Mouse (Mus musculus): ENCODE measurements at regions not wholly inside any gene's neighbourhood (a gene's known extent, or its start where the extent isn't known, plus 50 kb on each side); places are given as distances from the start of the nearest gene placed in this dataset.

DNA sequence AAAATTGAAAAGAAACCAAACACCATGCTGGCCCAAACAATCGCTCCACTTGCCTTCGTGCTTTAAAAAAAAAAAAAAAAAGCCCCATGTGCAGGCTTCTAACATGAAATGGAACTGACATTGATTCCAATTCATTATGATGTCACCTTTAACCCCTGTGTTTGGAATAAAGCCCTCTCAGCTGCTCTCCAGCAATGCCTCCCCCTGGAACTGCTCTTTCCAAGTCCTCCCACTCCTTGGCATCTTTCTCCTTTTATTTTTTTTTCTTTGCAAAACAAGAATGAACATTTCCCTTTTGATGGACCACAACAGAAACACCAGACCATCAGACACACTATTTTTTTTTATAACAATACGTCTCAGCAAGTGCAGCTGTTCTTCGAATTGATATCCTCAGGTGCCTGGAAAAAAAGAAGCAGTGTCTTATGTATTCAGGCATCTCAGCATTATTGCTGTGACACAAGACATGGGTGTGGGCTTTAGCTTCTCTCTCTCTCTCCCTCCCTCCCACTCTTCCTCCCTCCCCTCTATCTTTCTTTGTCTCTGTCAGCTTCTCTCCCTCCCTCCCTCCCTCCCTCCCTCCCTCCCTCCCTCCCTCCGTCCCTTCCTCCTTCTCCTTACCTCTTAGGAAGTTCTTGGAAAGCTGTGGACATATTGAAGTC is 152.3 kb upstream of the Pitrm1 start:
- no peak for DNase-seq (ENCODE audit: extremely low spot score)

DNA sequence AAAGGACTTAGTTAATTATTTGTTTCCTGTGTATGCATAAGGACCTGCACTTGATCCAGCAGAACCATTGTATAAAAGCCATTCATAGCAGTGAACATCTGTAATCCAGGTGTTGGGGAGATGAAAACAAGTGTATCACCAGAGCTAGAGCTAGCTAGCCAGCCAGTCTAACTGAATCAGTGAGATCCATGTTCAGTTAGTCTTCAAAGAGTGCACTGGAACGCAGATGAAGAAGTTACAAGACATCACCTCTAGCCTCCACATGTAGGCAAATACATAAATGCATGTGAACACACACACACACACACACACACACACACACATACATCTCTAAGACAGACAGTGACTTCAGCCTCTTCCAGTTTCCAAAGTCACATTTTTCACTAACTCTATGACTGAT is 150.3 kb upstream of the Pitrm1 start:
- no peak for DNase-seq (ENCODE audit: extremely low spot score)

DNA sequence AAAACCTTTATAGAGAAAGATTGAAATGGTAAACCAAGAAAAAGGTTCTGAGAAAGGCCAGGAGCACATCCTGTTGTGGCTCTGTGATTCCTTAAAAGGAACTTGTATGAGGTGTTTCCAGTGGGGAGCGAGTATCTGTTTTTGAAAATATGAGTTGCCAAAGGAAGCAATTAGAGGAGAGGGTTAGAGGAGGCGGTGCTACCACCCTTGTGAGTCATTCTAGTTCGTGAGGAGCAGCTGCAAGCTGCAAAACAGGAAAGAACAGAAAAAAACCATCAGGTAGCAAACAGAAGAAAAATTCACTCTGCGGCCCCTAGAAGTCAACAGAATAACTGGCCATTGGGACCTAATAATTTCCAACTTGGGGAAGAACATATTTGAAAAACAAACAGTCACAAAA is 116.1 kb upstream of the Pitrm1 start:
- DNase-seq (ENCODE audit: extremely low spot score) = no peak

DNA sequence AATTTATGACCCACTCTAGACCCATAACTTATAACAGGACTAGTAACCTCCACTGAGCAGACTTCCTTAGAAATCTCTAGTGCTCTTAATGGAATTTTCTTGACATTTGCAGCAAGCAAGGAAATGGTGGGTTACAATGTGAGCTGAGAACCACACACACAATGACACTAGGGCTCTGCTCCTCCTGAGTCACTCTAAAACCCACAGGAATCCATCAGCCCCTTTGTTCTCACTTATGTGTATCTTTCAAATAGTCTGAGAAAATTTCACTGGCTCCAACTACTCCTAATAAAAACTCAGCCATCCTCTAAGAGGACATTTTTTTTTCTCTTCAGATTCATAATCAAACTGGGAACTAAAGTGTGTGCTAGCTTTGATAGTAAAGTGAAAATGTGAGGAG is 101.0 kb upstream of the Pitrm1 start:
- no peak for DNase-seq (ENCODE audit: extremely low spot score)

DNA sequence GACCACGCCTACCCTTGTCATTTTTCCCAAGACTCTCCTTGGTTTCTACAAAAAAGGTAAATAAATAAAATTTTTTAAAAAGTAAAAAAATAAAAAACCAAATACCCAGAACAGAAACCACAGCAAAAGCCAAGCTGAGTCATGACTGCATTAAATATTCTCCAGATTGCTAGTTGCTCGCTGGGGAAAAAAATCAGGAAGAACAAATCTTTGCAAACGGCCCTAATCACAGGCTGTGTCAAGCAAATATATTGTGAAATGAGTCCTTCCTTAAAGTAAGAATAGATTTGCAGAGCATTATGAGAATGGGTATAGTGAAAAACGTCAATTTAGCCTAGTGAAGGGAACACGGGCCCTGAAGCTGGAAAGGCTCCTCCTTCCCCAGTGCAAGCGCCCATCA is 86.6 kb upstream of the Pitrm1 start:
- DNase-seq (ENCODE audit: extremely low spot score) = no peak

DNA sequence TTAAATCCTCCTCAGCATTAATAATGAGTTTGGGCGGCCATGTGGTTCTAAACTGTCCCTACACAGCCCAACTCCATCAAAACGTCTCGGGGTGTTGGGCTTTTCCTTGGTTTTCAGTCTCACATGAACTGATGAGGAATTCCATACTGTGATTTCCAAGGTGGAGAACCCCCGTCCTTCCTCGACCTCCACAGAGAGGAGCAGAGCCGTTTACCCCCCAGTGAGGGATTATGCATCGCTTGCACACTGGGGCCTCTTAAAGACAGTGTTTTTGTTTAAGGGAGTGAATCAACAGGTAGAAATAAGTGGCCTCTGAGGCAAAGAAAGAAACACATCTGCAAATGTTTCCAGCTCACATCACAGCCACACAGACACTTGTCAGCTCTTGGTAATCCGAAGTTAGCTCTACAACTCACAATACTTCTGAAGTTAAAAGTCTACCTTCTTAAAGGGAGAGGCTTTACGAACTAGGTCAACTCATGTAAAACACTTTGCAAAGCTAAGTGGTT is 82.0 kb upstream of the Pitrm1 start:
- no peak for DNase-seq (ENCODE audit: extremely low spot score)

DNA sequence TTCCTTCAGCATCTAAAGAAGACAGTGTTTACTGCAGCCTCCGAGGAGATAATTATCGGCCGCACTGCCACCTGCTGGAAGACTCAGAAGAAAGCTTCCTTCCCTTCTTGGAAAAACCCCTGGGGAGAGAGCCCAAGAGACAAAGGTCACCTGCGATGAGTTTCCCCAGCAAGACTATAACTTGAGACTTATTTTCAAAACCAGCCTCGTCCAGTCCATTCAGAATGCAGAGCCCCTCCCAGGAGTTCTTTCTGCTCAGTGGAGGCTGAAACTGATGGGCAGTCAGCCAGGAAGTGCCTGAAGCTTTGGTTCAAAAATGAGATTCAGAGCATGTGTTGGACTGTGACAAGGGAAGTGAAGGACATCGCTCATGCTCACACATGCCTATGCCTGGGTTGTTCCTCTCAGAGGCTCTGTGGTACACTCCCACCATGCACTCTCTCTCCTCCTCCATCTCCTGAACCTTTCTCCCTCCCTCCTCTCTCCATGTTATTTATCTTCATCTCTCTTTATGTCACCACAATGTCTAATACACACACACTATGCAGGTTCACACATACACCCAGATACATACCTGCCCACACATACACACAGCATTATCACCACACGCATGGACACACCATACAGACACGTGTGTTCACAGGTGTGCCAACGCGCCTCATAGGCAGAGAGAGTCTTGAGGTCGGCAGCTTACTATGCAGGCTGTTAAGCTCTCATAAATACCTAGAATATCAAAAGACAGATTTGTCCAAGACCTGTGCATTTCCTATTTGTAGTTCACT is 78.3 kb upstream of the Pitrm1 start:
- peak; percentile 17 for DNase-seq (ENCODE audit: extremely low spot score)

DNA sequence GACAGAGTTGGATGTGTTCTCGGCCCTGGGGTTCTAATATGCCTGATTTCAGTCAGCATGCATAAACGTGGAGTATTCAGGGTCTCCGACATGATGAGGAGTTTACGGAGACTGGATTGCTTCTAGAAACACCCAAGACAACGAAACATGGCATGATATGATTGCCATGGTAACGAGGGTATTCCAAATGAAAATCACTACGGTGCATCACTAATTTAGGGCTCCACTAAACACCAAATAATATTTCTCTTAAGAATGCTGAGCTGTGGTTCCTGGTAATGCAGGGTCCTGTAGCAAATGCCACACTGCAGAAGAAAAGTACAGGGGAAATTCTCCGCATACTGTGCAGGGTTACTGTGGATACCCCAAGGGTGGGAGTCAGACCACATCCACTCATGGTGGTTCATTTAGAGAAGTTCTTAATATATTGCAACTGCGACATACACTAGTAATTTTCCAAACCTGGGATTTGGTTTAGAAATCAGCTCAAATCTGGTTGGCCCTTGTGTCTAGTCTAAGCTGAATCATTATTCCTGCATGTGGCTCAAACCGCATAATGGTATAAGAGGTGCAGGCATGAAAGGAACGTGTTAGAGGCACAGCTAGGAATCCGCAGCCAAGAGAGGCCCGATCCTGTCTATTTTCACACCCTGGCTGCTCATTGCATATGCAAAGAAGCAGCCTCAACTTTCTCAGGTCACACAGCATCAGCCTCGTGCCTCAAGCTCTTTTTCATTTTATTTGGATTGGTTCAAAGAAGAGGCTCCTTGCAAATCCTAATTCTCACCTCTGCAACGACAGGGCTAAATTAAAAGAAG is 77.5 kb upstream of the Pitrm1 start:
- no peak for DNase-seq (ENCODE audit: extremely low spot score)

DNA sequence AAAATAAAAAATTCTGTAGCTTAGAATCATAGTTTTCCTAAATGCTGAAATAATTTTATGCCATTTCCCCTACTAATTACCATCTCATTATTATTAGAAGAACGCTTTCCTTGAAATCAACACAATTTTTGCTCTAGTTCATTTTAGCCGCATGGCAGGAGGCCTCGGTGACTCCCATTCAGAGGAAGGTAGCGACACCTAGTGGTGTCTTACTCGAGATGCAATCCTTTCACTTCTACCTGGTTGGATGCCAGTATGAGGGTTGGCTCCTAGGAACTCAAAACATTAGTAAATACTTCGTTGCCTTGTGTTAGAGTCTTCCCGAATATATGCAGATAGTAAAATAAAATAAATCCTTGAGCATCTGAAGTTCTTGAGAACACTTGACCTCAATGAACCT is 76.3 kb upstream of the Pitrm1 start:
- peak; percentile 58 for DNase-seq (ENCODE audit: extremely low spot score)

DNA sequence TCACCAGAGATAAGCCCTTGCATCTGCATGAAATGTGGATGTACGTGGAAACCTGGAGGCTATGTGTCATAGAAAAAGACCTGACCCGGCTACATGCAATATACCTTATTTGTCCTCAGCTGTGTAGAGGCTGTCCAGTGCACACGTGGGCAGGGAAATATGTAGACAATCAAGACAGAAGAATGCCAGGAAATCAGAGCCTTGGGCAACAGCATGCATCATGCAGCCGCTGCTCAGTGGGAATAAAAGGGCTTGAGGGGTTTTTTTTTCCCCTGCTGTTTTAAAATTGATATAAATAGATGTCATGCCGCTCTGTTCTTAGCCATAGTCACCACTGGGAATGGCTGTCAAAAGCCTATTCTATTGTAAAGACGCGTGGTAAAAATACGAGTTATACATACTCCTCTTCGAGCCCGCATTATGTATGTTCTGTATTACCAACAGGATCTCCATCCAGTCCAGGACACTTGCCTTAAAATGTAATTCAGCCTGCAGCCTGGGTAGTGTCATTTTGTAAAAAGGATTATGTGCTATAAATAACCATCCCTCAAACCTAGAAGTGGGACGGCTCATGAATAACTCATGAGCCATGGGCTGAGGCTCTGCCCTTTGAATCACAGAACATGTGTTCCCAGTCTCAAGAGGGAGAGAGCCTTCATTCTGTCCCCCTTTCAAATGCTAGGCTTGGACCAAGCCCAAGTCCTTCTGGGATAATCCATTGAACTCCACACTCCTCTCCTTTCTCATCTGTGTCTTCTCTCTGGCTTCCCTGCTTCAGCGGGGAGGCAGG is 74.4 kb upstream of the Pitrm1 start:
- DNase-seq (ENCODE audit: extremely low spot score) = no peak

DNA sequence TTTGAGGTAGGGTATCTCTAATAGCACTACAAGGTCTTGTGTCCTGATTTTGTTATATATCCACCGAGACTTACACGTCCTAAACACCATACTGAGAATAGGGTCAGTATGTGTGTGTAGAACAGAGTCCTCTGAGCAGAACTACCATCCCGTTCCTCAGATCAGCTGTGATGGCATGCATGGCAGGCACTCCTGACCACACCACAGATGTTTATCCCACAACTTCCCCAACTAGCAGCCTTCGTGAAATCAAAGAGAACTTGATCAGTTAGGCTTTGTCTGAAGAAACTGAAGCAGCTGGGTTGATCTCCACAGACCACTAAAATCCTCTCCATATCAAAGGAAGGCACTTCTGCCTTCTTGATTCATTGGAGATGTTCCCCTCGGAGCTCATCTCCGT is 68.3 kb upstream of the Pitrm1 start:
- no peak for DNase-seq (ENCODE audit: extremely low spot score)

DNA sequence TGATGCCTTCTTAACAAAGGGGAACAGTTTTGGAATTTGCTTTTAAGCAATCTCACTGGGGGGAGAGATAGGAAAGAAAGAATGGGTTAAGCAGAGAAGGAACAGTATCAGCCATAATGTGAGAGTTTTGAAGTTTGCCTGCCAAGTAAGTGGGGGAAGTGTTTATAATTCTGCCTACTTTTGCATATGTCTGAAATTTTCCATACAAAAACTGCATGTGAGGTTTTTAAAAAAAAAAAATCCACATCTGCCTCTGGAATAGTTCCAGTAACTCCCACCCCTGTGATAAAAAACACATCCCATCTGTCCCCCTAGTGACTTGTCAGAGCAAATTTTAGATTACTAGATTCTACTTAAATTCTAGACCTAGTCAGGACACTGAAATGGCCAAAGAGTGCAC is 63.5 kb upstream of the Pitrm1 start:
- DNase-seq (ENCODE audit: extremely low spot score) = no peak

DNA sequence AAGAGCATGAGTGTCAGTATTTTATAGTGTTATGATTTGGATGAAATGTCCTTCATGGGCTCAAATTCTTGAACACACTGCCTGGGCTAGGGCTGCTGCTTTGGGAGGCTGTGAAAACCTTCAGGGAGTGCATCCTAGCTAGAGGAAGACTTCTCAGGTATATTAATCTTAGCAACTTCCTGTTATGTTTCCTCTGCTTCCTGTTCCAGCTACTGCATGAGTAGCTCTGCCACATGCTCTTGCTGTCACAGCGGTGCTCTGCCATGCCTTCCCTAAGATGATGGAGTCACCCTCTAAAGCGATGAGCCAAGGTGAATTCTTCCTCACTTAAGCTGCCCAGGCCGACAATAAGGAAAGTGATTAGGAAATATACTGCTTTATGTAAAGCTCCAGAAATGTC is 60.1 kb upstream of the Pitrm1 start:
- no peak for DNase-seq (ENCODE audit: extremely low spot score)

DNA sequence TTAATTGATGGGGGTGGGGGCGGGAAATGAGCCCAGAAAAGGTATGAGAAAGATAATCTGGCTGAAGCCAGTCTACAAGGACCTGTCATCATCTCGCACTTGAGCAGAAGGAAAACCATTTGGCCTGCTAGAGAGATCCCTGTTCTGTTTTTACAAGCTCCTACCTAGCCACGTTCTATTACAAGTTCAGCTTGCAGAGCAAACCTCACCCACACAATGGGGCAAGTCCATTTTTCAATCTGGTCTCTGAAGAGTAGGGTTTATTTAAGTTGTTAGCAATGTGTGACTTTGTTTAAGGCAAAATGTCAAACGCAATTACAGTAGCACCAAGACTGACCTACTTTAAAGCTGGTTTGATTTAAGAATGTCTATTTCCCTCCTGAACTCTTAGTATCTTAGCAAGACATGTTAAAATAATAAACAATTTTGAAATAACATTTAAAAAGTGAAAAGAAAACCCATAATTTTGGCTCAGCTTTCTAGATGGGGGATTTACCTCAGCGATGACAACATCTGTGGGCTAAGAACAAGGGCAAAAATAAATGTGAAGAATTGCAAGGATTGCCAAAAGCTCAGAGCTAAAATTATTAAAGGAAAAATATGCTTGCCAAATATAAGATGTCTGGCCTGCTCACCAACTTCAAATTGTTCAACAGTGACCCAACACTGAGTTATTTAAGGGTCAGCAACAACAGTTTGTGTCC is 54.9 kb upstream of the Pitrm1 start:
- DNase-seq (ENCODE audit: extremely low spot score) = no peak

Measured in embryo, embryonic 9.5 days (tissue).